Mouse (Mus musculus) Muller cell, postnatal 12 days (primary cell): Measurements from ENCODE around the gene Ak8.

Source experiments
- DNase-seq: peaks from one replicate; pipeline ENCODE4 v3.0.0-alpha.2; 2015; ENCODE audit errors: inconsistent ontology term

Gene Ak8

DNA sequence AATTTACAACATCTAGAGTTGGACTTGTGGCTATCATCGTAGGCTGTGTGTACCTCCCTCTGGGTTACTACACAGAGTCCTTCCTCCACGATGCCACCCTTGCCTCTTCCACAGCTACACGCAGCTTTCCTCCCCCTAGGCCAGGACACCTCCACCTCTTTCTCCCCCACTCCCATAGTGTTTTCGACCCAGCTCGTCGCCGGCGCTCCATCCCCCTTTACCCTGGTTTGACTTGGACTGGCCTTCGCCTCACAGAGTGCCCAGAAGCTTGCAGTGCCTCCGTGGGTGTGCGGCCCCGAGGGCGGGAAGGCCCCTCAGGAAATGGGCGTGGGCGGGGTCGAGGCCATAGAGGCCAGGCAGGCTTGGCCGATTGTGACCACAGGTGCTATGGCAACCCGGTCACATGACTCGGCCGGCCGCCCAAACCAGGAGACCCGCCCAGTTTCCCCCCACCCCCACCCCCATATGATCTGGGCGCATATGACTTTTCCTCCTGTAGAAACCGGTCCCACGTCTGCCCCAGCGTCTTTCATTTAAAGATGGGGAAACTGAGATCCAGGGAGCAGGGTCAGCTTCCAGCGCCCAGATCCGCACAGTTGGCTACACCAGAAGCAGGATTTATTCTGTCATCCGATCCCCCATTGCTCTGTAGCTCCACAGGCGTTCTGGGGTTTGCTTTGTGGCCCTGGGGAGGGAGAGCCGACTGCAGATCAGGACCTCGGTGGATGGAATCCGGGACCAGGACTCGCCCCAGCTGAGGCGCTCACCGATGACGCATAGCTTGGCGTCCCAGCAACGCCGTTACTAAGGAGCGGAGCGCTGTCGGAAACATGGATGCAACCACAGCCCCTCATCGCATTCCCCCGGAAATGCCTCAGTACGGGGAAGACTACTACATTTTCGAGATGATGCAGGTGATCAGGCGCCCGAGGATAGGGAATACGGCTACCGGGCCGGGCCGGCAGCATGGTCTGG, at the start of gene Ak8, which contains the start of gene Spaca9:
TSS of gene Ak8 (plus strand) at position 804 of the 975 bp plus-strand sequence.
TSS of gene Spaca9 (minus strand) at position 367 of the 975 bp plus-strand sequence.
- peak; percentile 79 for DNase-seq

DNA sequence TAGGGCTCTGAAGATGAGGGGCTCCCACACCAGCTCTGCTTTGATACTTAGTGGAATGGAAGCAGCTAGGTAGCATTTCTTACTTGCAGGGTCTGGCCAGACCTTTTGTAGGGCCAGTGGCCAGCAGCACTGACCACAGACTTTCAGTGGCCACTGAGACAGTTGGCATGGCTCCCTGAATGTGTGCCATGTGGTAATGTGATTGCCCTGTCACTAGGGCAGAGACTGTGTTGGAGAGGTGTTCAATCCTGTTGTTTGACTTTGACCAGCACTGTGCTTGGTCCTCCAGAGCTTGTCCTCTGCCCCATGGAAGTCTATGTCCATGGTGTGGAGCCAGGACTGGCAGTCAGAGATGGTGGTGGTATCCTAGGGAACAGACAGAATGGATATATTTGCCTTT, 49.4 kb upstream of the Ak8 start:
- DNase-seq = no peak

- no peak for DNase-seq
Measured at GRCm38 (mm10) chr2:28653351-28653750, 46.6 kb upstream of the Ak8 start.

- no peak for DNase-seq
Measured at GRCm38 (mm10) chr2:28654295-28654694, 45.7 kb upstream of the Ak8 start.

DNA sequence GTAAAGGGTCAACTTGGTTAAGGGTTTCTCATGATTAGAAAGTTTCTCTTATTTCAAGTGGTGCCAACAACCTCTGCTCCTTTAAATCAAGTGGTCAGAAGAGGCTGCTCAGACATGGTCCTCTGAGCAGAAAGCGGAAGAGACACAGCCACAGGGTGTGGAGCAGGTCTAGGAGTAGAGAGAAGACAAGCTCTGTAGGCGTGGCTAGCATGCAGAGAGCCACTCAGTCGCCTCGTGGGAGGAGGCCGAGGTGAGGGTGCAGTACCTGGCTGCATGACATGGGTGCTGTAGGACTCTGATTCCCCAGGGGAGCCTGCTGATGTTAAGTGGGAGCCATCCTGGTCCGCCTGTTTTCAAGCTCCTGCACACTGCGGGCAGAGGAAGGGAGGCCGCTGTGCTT, 43.7 kb upstream of the Ak8 start:
- no peak for DNase-seq

DNA sequence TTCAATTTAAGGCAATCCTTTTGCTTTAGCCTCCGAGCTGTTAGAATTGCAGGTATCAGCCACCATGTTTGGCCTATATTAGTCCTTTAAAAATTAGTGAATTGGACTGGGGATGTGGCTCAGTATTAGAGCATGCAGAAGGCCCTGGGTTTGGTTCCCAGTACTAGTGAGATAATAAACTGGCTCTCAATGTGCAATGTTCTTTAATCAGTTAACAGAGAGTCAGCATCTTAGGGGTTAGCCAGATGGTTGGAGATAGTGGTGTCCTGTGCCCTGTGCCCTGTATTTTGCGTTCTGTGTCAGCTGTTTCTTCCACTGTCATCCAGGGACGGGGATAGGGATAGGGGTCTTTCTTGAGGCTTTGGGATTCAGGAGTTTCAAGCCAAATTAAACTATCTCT, 37.1 kb upstream of the Ak8 start:
- no peak for DNase-seq

GRCm38 (mm10) chr2:28665818-28666217, 34.1 kb upstream of the Ak8 start:
- no peak for DNase-seq

GRCm38 (mm10) chr2:28671438-28671837, 28.5 kb upstream of the Ak8 start:
- DNase-seq = no peak

DNA sequence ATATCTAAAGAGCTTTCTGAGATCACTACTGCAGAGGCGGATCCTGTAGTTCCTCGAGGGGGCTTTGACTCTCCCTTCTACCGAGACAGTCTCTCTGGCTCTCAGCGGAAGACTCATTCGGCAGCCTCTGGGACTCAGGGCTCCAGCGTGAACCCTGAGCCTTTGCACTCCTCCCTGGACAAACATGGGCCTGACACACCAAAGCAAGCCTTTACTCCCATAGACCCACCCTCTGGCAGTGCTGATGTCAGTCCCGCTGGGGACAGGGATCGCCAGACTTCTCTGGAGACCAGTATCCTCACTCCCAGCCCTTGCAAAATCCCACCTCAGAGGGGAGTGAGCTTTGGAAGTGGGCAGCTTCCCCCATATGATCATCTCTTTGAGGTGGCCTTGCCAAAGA, 24.0 kb upstream of the Ak8 start:
- no peak for DNase-seq

DNA sequence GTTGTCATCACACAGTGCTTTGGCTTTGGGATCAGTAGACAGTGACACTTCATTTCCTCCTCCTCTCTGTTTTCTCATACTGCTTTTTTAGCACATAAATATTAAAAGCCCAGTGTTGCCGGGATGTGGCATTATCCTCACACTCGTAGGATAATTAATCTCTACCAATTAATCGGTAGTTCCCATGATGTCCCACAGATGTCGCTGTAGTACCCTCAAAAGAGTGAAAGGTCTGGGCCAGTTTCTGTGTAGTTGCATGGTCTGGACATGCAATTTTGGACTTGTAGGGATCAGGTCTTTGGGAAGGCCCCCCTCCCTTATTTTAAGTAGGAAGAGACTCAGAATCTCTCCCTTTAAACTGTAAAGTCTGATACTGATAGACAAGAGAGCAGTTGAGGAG, 19.3 kb upstream of the Ak8 start:
- DNase-seq = no peak

- DNase-seq = peak; percentile 86
Measured at GRCm38 (mm10) chr2:28681718-28682117, 18.2 kb upstream of the Ak8 start.

- DNase-seq = no peak
Measured at GRCm38 (mm10) chr2:28685895-28686294, 14.1 kb upstream of the Ak8 start.

DNA sequence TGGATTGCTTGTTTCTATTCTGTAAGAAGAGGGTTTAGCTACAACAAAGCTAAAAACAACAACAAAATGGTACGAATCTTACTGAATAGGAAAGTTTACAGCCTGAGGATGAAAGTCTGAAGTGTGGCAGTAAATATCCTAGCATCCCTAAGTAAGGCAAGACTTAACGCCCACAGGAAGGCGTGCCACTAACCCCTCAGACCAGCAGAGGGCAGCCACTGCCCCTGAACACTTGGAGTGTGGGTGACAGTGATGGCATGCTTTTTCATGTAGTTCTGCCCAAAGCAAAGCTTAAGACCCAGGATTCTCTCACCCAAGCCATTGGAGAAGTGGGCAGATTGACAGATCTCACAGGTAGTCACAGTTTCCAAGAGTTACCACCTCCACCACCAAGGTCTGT, 11.5 kb upstream of the Ak8 start:
- peak; percentile 49 for DNase-seq

- no peak for DNase-seq
Measured at GRCm38 (mm10) chr2:28692692-28693091, 7.3 kb upstream of the Ak8 start.

GRCm38 (mm10) chr2:28698566-28698965, 1.4 kb upstream of the Ak8 start:
- DNase-seq = no peak

- no peak for DNase-seq
Measured at GRCm38 (mm10) chr2:28701646-28702262, 1.8 kb downstream of the Ak8 start.

DNA sequence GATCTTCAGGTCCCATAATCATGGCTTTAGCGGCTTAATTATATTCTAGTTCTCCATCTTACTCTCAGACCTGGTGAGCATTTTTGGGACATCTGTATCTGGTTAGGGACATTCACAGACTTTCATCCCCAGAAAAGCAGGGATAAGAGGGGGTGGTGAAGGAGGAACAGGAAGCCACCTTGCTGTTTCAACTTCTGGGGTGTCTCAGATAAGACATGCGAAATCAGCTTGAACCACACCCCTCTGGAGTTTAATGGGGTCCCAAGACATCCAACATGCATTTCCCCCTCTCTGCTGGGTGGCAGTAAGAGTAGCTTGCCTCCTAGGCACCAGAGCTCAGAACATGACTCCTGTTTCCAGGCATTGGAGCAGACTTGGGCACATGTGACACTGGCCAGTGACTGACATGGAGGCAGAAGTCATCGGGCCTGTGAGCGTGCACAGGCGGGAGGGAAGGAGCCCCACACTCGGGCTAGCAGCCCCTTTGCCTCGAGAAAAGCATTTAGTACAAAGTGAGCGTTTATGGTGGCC, 6.2 kb downstream of the Ak8 start:
- no peak for DNase-seq

DNA sequence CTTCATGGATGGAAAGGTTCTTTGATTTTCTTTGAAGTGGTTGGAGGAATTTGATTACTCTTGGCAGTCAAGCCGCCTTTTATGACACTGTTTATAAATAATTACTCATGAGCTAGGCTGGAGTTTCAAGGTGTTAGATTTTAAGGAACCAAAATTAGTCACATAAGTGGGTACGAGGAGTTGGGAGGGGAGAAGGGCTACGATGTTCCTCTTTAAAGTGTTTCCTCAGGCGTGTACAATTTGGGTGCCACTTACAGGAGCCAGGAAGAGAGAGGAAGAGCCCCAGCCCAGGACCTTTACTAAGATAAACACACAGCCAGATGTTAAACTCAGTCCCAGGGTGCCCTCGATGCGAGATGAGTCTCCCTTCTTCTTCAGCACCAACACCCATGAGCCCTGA, 6.8 kb downstream of the Ak8 start:
- DNase-seq = no peak

DNA sequence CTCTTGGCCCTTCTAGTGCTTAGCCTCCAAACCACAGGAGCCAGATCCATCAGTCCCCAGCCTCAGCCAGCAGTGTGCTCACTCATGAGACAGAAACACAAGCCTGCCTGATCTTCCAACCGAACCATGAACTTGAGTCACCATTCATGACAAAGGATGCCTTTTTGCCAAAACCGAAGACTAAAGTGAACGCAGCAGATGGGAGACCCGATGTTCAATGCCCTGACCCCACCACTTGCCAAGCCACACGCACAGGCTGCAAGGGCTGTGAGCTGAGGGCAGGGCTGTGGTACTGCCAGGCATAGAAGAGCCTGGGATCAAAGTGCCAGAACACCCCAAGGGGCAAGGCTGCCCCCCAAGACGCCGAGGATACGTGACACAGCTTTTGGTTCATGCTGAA, 13.1 kb downstream of the Ak8 start:
- peak; percentile 72 for DNase-seq

- no peak for DNase-seq
Measured at GRCm38 (mm10) chr2:28722419-28722818, 22.5 kb downstream of the Ak8 start.

GRCm38 (mm10) chr2:28723912-28724311, 23.9 kb downstream of the Ak8 start:
- DNase-seq = no peak

DNA sequence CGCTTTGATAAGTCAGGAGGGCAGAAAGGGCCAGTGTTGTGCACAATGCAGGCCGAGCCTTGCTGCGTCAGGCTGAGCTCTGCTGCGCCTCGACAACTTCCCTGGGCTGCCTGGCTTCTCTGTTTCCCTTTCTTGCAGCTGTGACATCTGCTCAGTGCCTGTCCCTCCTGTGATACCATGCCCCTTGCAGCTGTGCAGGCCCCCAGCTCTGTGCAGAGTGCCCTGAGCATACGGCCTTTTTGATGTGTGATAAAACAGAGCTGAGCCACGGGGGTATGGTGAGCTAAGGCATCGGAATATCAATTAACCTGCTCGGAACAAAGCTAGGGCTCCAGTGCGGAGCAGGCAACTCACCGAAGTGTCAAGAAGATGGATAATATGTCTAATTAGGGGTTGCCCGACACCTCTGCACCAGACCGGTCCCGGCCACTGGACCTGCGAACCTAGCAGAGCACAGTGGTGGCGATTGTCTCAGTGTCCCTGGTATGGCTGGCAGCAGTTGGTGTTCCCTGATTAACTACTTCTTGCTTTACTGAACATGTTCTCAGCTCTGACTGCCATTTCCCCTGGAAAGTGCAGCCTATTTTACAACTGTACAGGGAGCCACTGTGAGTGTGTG, 27.9 kb downstream of the Ak8 start:
- no peak for DNase-seq
